Mouse (Mus musculus) olfactory bulb, adult 2 months (tissue): Measurements from ENCODE around the gene Dctn2.

Experiments used
- CTCF ChIP-seq: fragments of 200-500 bp; IDR thresholded peaks from 2 replicates; pipeline ENCODE4 v1.5.1; 2012; ENCODE audit warnings: low read depth, mild to moderate bottlenecking, low read length, moderate library complexity; ENCODE audit not compliant: insufficient read depth
- POLR2A ChIP-seq: fragments of 200-500 bp; IDR thresholded peaks from 2 replicates; pipeline ENCODE4 v1.6.1; 2012; ENCODE audit warnings: mild to moderate bottlenecking, low read depth, low read length, moderate library complexity; ENCODE audit not compliant: insufficient read depth

DNA sequence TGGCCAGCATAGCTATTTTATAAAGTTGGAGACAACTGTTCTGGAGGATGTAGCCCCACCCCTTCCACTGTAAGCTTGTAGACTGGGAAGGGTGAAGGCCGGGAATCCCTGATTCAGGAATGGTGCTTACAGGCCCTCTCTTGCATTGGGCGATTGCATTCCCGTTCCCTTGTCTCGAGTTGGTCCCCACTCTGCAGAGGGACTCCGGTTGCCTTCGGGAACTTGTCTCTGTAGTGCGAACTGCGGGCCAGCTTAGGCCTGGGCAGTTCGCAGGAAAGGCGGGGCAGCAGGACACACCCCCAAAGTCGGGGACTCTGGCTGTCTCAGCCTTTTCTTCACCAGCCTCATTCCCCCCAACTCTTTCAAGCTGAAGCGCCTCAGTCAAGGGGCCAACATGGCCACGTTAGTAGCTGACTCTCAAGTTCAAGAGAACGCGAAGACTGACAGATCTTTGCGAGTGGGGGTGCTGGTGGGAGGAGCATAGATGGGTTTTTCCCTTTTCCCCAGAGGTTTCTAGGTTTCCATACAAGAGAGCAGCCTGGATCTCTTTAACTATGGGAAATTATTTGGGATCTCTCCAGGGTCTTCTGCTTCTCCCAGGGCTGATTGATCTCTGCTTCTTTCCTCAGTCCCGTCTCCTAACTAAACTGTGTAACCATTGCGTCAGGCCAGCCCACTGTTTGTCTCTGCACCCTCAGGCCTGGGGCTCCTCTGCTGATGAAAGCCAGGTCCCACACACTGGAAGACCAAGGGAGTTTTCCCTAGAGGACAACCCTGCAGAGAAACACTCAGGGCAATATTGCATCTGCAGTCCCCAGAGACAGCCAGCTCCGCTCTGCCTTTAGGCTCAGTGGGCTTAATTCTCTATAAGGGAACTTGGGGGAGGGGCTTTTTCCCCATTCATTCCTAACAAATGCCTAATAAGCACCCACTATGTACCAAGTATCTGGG, 25.0 kb downstream of the Dctn2 start:
- no peak for TF ChIP-seq POLR2A
- TF ChIP-seq CTCF, result no peak
